14 mouse cellular contexts compared by ENCODE assay signal in the genomic region with DNA sequence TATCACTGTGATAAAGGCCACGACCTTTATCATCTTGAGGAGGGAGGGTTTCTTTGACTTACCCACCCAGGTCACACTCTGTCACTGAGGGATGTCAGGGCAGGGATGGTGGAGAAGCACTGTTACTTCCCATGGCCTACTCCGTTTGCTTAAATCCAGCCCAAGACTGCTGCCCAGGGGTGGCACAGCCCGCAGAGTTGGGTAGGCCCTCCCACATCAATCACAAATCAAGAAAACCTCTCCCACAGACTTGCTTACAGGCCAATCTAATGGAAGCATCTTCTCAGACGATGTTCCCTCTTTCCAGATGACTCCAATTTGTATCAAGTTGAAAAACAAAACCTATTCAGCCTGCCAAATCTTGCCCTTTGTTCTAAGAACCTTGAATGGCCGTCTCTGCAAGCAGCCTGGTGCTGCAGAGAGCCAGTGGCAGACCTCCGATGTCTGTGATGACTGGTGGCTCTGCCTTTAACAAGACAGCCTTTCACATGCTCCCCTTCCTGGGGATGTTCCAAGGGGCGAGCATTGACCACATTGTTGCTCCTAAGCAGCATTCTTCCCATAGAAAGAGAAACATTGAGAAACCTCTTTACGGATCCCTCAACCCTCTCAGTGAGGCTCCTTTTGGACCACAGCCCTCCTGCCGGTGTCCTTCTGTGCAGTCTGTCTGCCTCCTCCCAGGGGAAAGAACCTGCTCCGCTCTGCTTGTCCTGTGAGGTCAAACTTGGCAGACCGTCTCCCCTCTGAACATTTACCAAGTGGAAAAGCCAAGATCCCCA. TPM values are rescaled to one million over a fixed set of nuclear protein-coding genes. Genes with fewer than 3 reads are reported as not detected.
DNase-seq lines count a peak whose midpoint lies in the region; ATAC-seq and TF ChIP-seq lines count a peak whose summit lies in the region.
"Had no signal": no experiment of that assay in that cellular context is flagged by ENCODE, and none has a peak within 500 bp of the region (broad histone marks: within the 10 kb centered on the region; RNA-seq: fewer than 3 reads in every experiment).

No protein-coding gene starts in this region.

- 66% methylated on average over 11 of the region's 11 CpGs for WGBS in lung, embryonic 16.5 days
- 66% methylated on average over 11 of the region's 11 CpGs for WGBS in lung, postnatal 0 days
- 59% methylated on average over 11 of the region's 11 CpGs for WGBS in stomach, postnatal 0 days

- H3K4me1 ChIP-seq in lung, embryonic 16.5 days (replicated peaks; ENCODE audit: control insufficient read depth, insufficient read depth, low read length): peaks cover 5% of the 10 kb centered on the region; the same call in 1 of the 2 replicates
- no peaks in the 10 kb centered on the region for H3K4me1 ChIP-seq in lung, postnatal 0 days (ENCODE audit: insufficient read depth, low read depth, low read length)
- no peaks in the 10 kb centered on the region for H3K4me1 ChIP-seq in stomach, postnatal 0 days (replicated peaks; ENCODE audit: control insufficient read depth, insufficient read depth)

- no peak overlapping the region for H3K4me3 ChIP-seq in lung, embryonic 16.5 days (ENCODE audit: low read length)
- no peak overlapping the region for H3K4me3 ChIP-seq in lung, postnatal 0 days (ENCODE audit: low read depth, low read length)
- no peak overlapping the region for H3K4me3 ChIP-seq in gastrocnemius, adult 2 months
- no peak overlapping the region for H3K4me3 ChIP-seq in stomach, postnatal 0 days (ENCODE audit: low read depth, low read length)
- H3K4me3 ChIP-seq: heart, embryonic 13.5 days had no signal

- DNase-seq in adrenal gland, postnatal 14 days: peak; percentile 39
- DNase-seq in adrenal gland, adult (ENCODE audit: inconsistent age in 2 of 2, low spot score in 1 of 2): no peak
- no peak for DNase-seq in lung, postnatal 0 days (ENCODE audit: low spot score)
- DNase-seq in gastrocnemius, adult 2 months: peak; percentile 42
- no peak for DNase-seq in stomach, postnatal 0 days (ENCODE audit: low spot score)
- DNase-seq in layer of hippocampus, adult 18-20 months (ENCODE audit: low spot score in 2 of 2): no peak
- no peak for DNase-seq in adrenal gland, adult 8-10 months
- DNase-seq: kidney, postnatal 10 days; lung, postnatal 36 days; thymus, postnatal 36 days had no signal

- no peak overlapping the region for H3K4me2 ChIP-seq in lung, embryonic 16.5 days (ENCODE audit: low read depth, low read length)
- H3K4me2 ChIP-seq in lung, postnatal 0 days (replicated peaks; ENCODE audit: low read depth, low read length): no peak overlapping the region
- H3K4me2 ChIP-seq in stomach, postnatal 0 days (replicated peaks; ENCODE audit: low read depth): no peak overlapping the region
- H3K4me2 ChIP-seq: heart, embryonic 13.5 days had no signal

- H3K9ac ChIP-seq in lung, embryonic 16.5 days (ENCODE audit: low read length): no peak overlapping the region
- H3K9ac ChIP-seq in lung, postnatal 0 days (replicated peaks; ENCODE audit: low read depth): no peak overlapping the region
- H3K9ac ChIP-seq in stomach, postnatal 0 days (ENCODE audit: low read length): no peak overlapping the region
- H3K9ac ChIP-seq: heart, embryonic 13.5 days had no signal

- intact Hi-C loops in gastrocnemius, adult 2 months (cut with DNase I): no loop called here

- 0 out of 2 replicates have a peak overlapping the region, but pooled peaks have one; percentile 22 for H3K27ac ChIP-seq in lung, embryonic 16.5 days (ENCODE audit: low read length)
- no peak overlapping the region for H3K27ac ChIP-seq in lung, postnatal 0 days (ENCODE audit: low read length)
- H3K27ac ChIP-seq in gastrocnemius, adult 2 months: no peak overlapping the region
- 0 out of 2 replicates have a peak overlapping the region, but pooled peaks have one; percentile 30 for H3K27ac ChIP-seq in stomach, postnatal 0 days (replicated peaks)
- H3K27ac ChIP-seq: heart, embryonic 13.5 days had no signal

- no peaks in the 10 kb centered on the region for H3K9me3 ChIP-seq in lung, embryonic 16.5 days (ENCODE audit: control insufficient read depth, low read length)
- H3K9me3 ChIP-seq in lung, postnatal 0 days (ENCODE audit: low read length): no peaks in the 10 kb centered on the region
- no peaks in the 10 kb centered on the region for H3K9me3 ChIP-seq in stomach, postnatal 0 days (ENCODE audit: control insufficient read depth, low read length)
- H3K9me3 ChIP-seq: heart, embryonic 13.5 days had no signal

- no peaks in the 10 kb centered on the region for H3K36me3 ChIP-seq in lung, embryonic 16.5 days (ENCODE audit: control insufficient read depth, insufficient read depth, low read length)
- no peaks in the 10 kb centered on the region for H3K36me3 ChIP-seq in lung, postnatal 0 days (ENCODE audit: insufficient read depth, low read length)
- H3K36me3 ChIP-seq in stomach, postnatal 0 days (ENCODE audit: control insufficient read depth, insufficient read depth, low read length): no peaks in the 10 kb centered on the region
- H3K36me3 ChIP-seq: heart, embryonic 13.5 days had no signal

- TF ChIP-seq CTCF in lung, postnatal 0 days (IDR thresholded peaks at IDR 0.05): no peak
- TF ChIP-seq CTCF in gastrocnemius, adult 2 months (IDR thresholded peaks at IDR 0.05): no peak
- TF ChIP-seq CTCF in stomach, postnatal 0 days (IDR thresholded peaks at IDR 0.05; ENCODE audit: low read depth): no peak

- no peak; the same call in 1 of the 2 replicates for ATAC-seq in lung, embryonic 16.5 days (ENCODE audit: low read depth)
- ATAC-seq in lung, postnatal 0 days: no peak
- ATAC-seq in stomach, postnatal 0 days (ENCODE audit: low FRiP score, low TSS enrichment): 0 out of 2 replicates have a peak, but pooled peaks have one; percentile 18

- no peaks in the 10 kb centered on the region for H3K27me3 ChIP-seq in lung, embryonic 16.5 days (ENCODE audit: control insufficient read depth, insufficient read depth, low read depth, low read length)
- H3K27me3 ChIP-seq in lung, postnatal 0 days (replicated peaks; ENCODE audit: insufficient read depth, low read length): no peaks in the 10 kb centered on the region
- H3K27me3 ChIP-seq in stomach, postnatal 0 days (ENCODE audit: control insufficient read depth, insufficient read depth, low read length): no peaks in the 10 kb centered on the region
- H3K27me3 ChIP-seq: heart, embryonic 13.5 days had no signal

- no peak for TF ChIP-seq EP300 in lung, postnatal 0 days (IDR thresholded peaks at IDR 0.05)
- TF ChIP-seq EP300 in stomach, postnatal 0 days (optimal IDR thresholded peaks at IDR 0.05): no peak

RNA-seq across cellular contexts. Expression of a gene that starts 25.9 kb away (rescaled TPM):
- total RNA-seq in adrenal gland, postnatal 14 days (2021): 2.0 and 4.4 TPM in 2 replicates
- 3.2 and 4.2 TPM in 2 replicates for polyA plus RNA-seq in lung, embryonic 16.5 days (2015; fragmentation: Nextera tagmentation; extraction: Ambion mirVana)
- 6.9 and 13.8 TPM in 2 replicates for polyA plus RNA-seq in lung, postnatal 0 days (2015; fragmentation: Nextera tagmentation; extraction: Ambion mirVana)
- total RNA-seq in gastrocnemius, adult 2 months (2021): 1 to 10 TPM in 1 of 2 experiments, under 1 TPM in 1; 0.89 to 3.5 TPM
- polyA plus RNA-seq in stomach, postnatal 0 days (2015; fragmentation: Nextera tagmentation; extraction: Ambion mirVana): 30.7 and 31.8 TPM in 2 replicates
- total RNA-seq in layer of hippocampus, adult 18-20 months (2021): not detected
- 1 to 10 TPM; 1.2 to 3.6 (median 1.9) TPM for total RNA-seq in adrenal gland, adult 8-10 months (2022)
- total RNA-seq: MEL had no signal

RNA-seq across cellular contexts. Expression of a gene that starts 52.5 kb away (rescaled TPM):
- not detected in 2 replicates for total RNA-seq in adrenal gland, postnatal 14 days (2021)
- polyA plus RNA-seq in lung, embryonic 16.5 days (2015; fragmentation: Nextera tagmentation; extraction: Ambion mirVana): 0.35 TPM in 2 replicates
- 1.3 and 1.5 TPM in 2 replicates for polyA plus RNA-seq in lung, postnatal 0 days (2015; fragmentation: Nextera tagmentation; extraction: Ambion mirVana)
- total RNA-seq in gastrocnemius, adult 2 months (2021): under 1 TPM; 0.50 to 0.94 TPM
- 0.34 and 0.35 TPM in 2 replicates for polyA plus RNA-seq in stomach, postnatal 0 days (2015; fragmentation: Nextera tagmentation; extraction: Ambion mirVana)
- not detected for total RNA-seq in layer of hippocampus, adult 18-20 months (2021)
- not detected for total RNA-seq in adrenal gland, adult 8-10 months (2022)
- polyA plus RNA-seq: spleen, adult 2 months had no signal

Comparison
In these comparisons a context has a peak if more than half of its experiments do, and no peak if none do; other contexts are left out.
1. DNase-seq: peak in adrenal gland, postnatal 14 days (single experiment) and gastrocnemius, adult 2 months (single experiment); none in adrenal gland, adult (0 of 2), lung, postnatal 0 days (single experiment), stomach, postnatal 0 days (single experiment), layer of hippocampus, adult 18-20 months (0 of 2) and adrenal gland, adult 8-10 months (single experiment).
2. H3K27ac ChIP-seq: peak in lung, embryonic 16.5 days (single experiment) and stomach, postnatal 0 days (single experiment); none in lung, postnatal 0 days (single experiment) and gastrocnemius, adult 2 months (single experiment).